Mouse (Mus musculus): ENCODE data around the gene Gm5039. TPM values are rescaled to one million over a fixed set of nuclear protein-coding genes. Genes with fewer than 3 reads are reported as not detected.

The Gm5039 gene
- total and polyA plus RNA-seq, 3 experiments: 0.06 TPM; not detected in 2

GRCm38 (mm10) chr12:88360441-88361119 is 36.8 kb upstream of the Gm5039 start, which contains the start of gene Adck1:
Gene Adck1 (plus strand): TSS chr12:88360554.
- Histone ChIP-seq H3K36me3 (ENCODE audit: control insufficient read depth in 1 of 2, insufficient read depth in 2 of 2, low read length in 2 of 2) (peaks cover 0 to 9% of the 10 kb centered on the region in 2 experiments; a peak in 2 of 4 replicates), H3K4me3 (ENCODE audit: control insufficient read depth in 1 of 2, insufficient read depth in 1 of 2, low read depth in 2 of 2, low read length in 2 of 2) (peak within 1 kb of the TSS; percentile 98 to 99), H3K27me3 (ENCODE audit: control insufficient read depth in 1 of 2, insufficient read depth in 2 of 2, low read length in 2 of 2) (no peaks in the 10 kb centered on the region), H3K27ac (ENCODE audit: control insufficient read depth, low read depth, low read length) (peak within 1 kb of the TSS; percentile 75), H3K4me1 (ENCODE audit: control insufficient read depth in 1 of 2, insufficient read depth in 2 of 2, low read length in 2 of 2) (peaks cover 0 to 5% of the 10 kb centered on the region in 2 experiments; a peak in 2 of 4 replicates), H3K9ac (ENCODE audit: control insufficient read depth, low read depth, low read length, poor library complexity, severe bottlenecking) (peak within 1 kb of the TSS; percentile 95), H3K9me3 (replicated peaks; ENCODE audit: insufficient read depth, low read length) (no peaks in the 10 kb centered on the region), H3K79me2 (ENCODE audit: control insufficient read depth, insufficient read depth, low read length, poor library complexity) (peaks cover 9% of the 10 kb centered on the region)
- DNase-seq (ENCODE audit: low read depth, low spot score): peak; percentile 94
- TF ChIP-seq TAL1 (IDR thresholded peaks at IDR 0.05; ENCODE audit: low read length): no peak
- TF ChIP-seq KAT2A (conservative IDR thresholded peaks at IDR 0.05; ENCODE audit: low read depth, low read length): peak; percentile 93
- peak; percentile 50; the same call in 1 of the 2 replicates for TF ChIP-seq TCF12 (IDR thresholded peaks at IDR 0.05; ENCODE audit: low read depth, low read length)
- TF ChIP-seq CTCF (IDR thresholded peaks at IDR 0.05 in 2 of 3, conservative IDR thresholded peaks at IDR 0.05 in 1 of 3; ENCODE audit: control insufficient read depth in 1 of 3, insufficient read depth in 1 of 3, low read depth in 2 of 3, low read length in 3 of 3, poor library complexity in 1 of 3, severe bottlenecking in 1 of 3): no peak
- TF ChIP-seq ELF1 (IDR thresholded peaks at IDR 0.05; ENCODE audit: low read depth, low read length): peak; percentile 94
- TF ChIP-seq CHD1 (IDR thresholded peaks at IDR 0.05; ENCODE audit: low read depth, low read length): no peak
- TF ChIP-seq NRF1 (IDR thresholded peaks at IDR 0.05; ENCODE audit: insufficient read depth, low read depth, low read length, poor library complexity, severe bottlenecking): peak; percentile 71
- TF ChIP-seq MAX (IDR thresholded peaks at IDR 0.05; ENCODE audit: low read length): peak; percentile 97
- peak; percentile 93 for TF ChIP-seq SIN3A (IDR thresholded peaks at IDR 0.05; ENCODE audit: low read length)
- TF ChIP-seq ETS1 (IDR thresholded peaks at IDR 0.05; ENCODE audit: low read depth, low read length): peak; percentile 32; the same call in 1 of the 2 replicates
- TF ChIP-seq MXI1 (IDR thresholded peaks at IDR 0.05; ENCODE audit: low read depth, low read length): peak; percentile 99
- no peak for TF ChIP-seq ZNF384 (IDR thresholded peaks at IDR 0.05; ENCODE audit: low read depth, low read length)
- TF ChIP-seq ZC3H11A (IDR thresholded peaks at IDR 0.05; ENCODE audit: low read depth, low read length): peak; percentile 23; the same call in 1 of the 2 replicates
- peak; percentile 63 for TF ChIP-seq NELFE (IDR thresholded peaks at IDR 0.05; ENCODE audit: low read depth, low read length)
- no peak for TF ChIP-seq GATA1 (IDR thresholded peaks at IDR 0.05; ENCODE audit: low read depth, low read length)
- TF ChIP-seq E2F4 (IDR thresholded peaks at IDR 0.05; ENCODE audit: borderline replicate concordance, low read depth, low read length): 0 out of 2 replicates have a peak, but pooled peaks have one; percentile 40
- no peak for TF ChIP-seq MAFK (IDR thresholded peaks at IDR 0.05; ENCODE audit: borderline replicate concordance, low read depth, low read length)
- peak; percentile 69 for TF ChIP-seq TBP (IDR thresholded peaks at IDR 0.05; ENCODE audit: low read depth, low read length)
- TF ChIP-seq POLR2AphosphoS5 (IDR thresholded peaks at IDR 0.05; ENCODE audit: borderline replicate concordance, low read depth, low read length): no peak
- peak in 1 of 2 experiments; percentile 22; a peak in 1 of 4 replicates for TF ChIP-seq EP300 (IDR thresholded peaks at IDR 0.05; ENCODE audit: low read depth in 1 of 2, low read length in 2 of 2)
- TF ChIP-seq GABPA (IDR thresholded peaks at IDR 0.05; ENCODE audit: low read depth, low read length): peak; percentile 44; the same call in 1 of the 2 replicates
- peak; percentile 35; the same call in 1 of the 2 replicates for TF ChIP-seq MAZ (IDR thresholded peaks at IDR 0.05; ENCODE audit: low read depth, low read length)
- TF ChIP-seq POLR2A (IDR thresholded peaks at IDR 0.05; ENCODE audit: control insufficient read depth in 1 of 2, insufficient read depth in 1 of 2, low read depth in 1 of 2, low read length in 2 of 2, poor library complexity in 1 of 2): peak; percentile 73 to 78
- TF ChIP-seq USF1 (IDR thresholded peaks at IDR 0.05; ENCODE audit: low read depth, low read length): peak; percentile 87
- TF ChIP-seq MYC (IDR thresholded peaks at IDR 0.05; ENCODE audit: low read depth, low read length): peak; percentile 80
- no peak for TF ChIP-seq CHD2 (IDR thresholded peaks at IDR 0.05; ENCODE audit: low read length)
- TF ChIP-seq HCFC1 (IDR thresholded peaks at IDR 0.05; ENCODE audit: low read depth, low read length): peak; percentile 98
